Mouse (Mus musculus) neural tube, embryonic 12.5 days (tissue): ENCODE measurements around the gene Pex12. TPM values are rescaled to one million over a fixed set of nuclear protein-coding genes. Genes with fewer than 3 reads are reported as not detected.

Source experiments
- polyA plus RNA-seq: library from polyadenylated mRNA; unstranded; fragments of >200 nt; fragmentation: Nextera tagmentation; extraction: Ambion mirVana; gene quantifications from 2 replicates; pipeline ENCODE4 v1.2.1, GENCODE M21; 2016

The Pex12 gene
- polyA plus RNA-seq, 1 experiment from 2014 or later, result 16.3 TPM

Other genes with a start within 250 kb of the Pex12 start
- 1.1 and 1.6 TPM in 2 replicates for gene Slfn2, start 237.5 kb downstream of the Pex12 start, polyA plus RNA-seq
- not detected in 2 replicates for gene Slfn1, start 185.7 kb downstream of the Pex12 start, polyA plus RNA-seq
- not detected in 2 replicates for gene Slfn4, start 127.4 kb downstream of the Pex12 start, polyA plus RNA-seq
- 0.16 and 0.22 TPM in 2 replicates for gene Slfn3, start 111.3 kb downstream of the Pex12 start, polyA plus RNA-seq
- gene Slfn14, start 15.9 kb downstream of the Pex12 start, polyA plus RNA-seq, result 0.72 and 0.77 TPM in 2 replicates
- 108 and 118 TPM in 2 replicates for gene Ap2b1, start 3.6 kb downstream of the Pex12 start, polyA plus RNA-seq
- gene Rasl10b, start 106.6 kb upstream of the Pex12 start, polyA plus RNA-seq, result 24.2 and 26.5 TPM in 2 replicates
- 0.20 TPM in 1 of 2 replicates, not detected in the other for gene Gas2l2, start 126.9 kb upstream of the Pex12 start, polyA plus RNA-seq
- 0.38 and 0.76 TPM in 2 replicates for gene 1700020L24Rik, start 135.1 kb upstream of the Pex12 start, polyA plus RNA-seq
- 2.4 and 2.7 TPM in 2 replicates for gene Mmp28, start 160.5 kb upstream of the Pex12 start, polyA plus RNA-seq
- 9.9 and 13.6 TPM in 2 replicates for gene Taf15, start 170.5 kb upstream of the Pex12 start, polyA plus RNA-seq
- gene Heatr9, start 219.6 kb upstream of the Pex12 start, polyA plus RNA-seq, result not detected in 2 replicates
- not detected in 2 replicates for gene Ccl5, start 227.9 kb upstream of the Pex12 start, polyA plus RNA-seq